Mouse (Mus musculus): ENCODE results near the gene Wnt2. TPM values are rescaled to one million over a fixed set of nuclear protein-coding genes. Genes with fewer than 3 reads are reported as not detected.

Wnt2 gene
- polyA plus RNA-seq, 1 experiment from 2014 or later, result 7.0 TPM

DNA sequence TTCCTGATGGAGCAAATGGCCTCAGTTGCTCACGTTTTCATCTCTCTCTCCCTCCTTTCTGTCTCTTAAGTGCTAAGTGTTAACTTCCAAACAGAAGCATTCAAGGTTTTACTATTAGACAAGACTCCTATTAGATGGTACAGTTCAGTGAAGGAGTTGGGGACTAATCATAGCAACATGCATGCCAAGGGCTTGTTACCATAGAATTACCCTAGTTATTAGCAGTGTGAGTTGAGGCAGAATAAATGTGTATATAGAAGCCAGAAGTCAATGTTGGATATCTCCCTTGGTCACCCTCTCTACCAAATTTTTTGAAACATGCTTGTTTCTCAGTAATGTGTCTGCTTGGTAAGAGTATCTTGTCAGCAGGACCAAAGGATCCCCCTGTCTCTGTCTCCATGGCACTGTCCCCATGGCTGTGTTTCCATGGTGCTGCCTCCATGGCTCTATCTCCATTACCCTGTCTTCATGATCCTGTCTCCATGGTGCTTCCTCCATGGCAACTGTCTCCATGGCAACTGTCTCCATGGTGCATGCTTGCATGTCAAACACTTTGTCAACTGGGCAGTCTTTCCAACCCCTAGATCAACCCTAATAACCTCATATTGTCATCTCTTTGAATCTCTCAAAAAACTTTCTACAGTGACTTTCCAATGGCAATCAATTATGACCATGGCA lies 61.8 kb downstream of the Wnt2 start:
- 70% methylated on average over 1 of the region's 1 CpGs for WGBS
- ATAC-seq (ENCODE audit: low read depth) (no peak), DNase-seq (ENCODE audit: low spot score) (no peak)
- no peak overlapping the region for H3K4me3 ChIP-seq (ENCODE audit: low read depth, low read length)
- H3K27ac ChIP-seq (replicated peaks; ENCODE audit: low read depth, low read length), result no peak overlapping the region
- no peaks in the 10 kb centered on the region for H3K4me1 ChIP-seq (ENCODE audit: control insufficient read depth, insufficient read depth, low read length)
- no peaks in the 10 kb centered on the region for H3K36me3 ChIP-seq (ENCODE audit: control insufficient read depth, insufficient read depth, low read length)
- no peaks in the 10 kb centered on the region for H3K9me3 ChIP-seq (ENCODE audit: control insufficient read depth, low read length)
- H3K9ac ChIP-seq (ENCODE audit: low read depth, low read length), result no peak overlapping the region
- no peaks in the 10 kb centered on the region for H3K27me3 ChIP-seq (replicated peaks; ENCODE audit: control insufficient read depth, insufficient read depth, low read length)
- no peak overlapping the region for H3K4me2 ChIP-seq (ENCODE audit: low read depth, low read length)

DNA sequence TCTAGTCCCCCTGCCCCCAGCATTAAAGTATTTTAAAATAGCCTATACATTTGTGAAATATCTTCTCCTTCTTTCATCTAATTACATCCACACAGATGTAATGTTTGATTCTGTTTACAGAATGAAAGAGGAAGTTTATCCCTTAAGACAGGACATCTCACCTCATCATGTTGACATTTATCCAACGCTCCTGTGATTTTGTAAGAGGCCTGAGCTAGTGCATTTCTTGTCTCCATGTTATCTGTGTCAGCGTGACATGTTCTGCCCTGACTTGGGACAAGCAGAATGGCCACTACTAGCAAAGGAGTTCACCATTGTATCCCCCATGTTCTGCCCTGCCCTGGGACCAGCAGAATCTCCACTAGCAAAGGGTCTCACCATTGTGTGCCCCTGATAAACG lies 66.9 kb downstream of the Wnt2 start:
- Histone ChIP-seq H3K9ac (ENCODE audit: low read depth, low read length) (no peak overlapping the region), H3K27ac (replicated peaks; ENCODE audit: low read depth, low read length) (no peak overlapping the region), H3K4me3 (ENCODE audit: low read depth, low read length) (no peak overlapping the region), H3K4me2 (ENCODE audit: low read depth, low read length) (no peak overlapping the region), H3K9me3 (ENCODE audit: control insufficient read depth, low read length) (no peaks in the 10 kb centered on the region), H3K4me1 (ENCODE audit: control insufficient read depth, insufficient read depth, low read length) (no peaks in the 10 kb centered on the region), H3K27me3 (replicated peaks; ENCODE audit: control insufficient read depth, insufficient read depth, low read length) (no peaks in the 10 kb centered on the region), H3K36me3 (ENCODE audit: control insufficient read depth, insufficient read depth, low read length) (no peaks in the 10 kb centered on the region)
- ATAC-seq (ENCODE audit: low read depth) (no peak), DNase-seq (ENCODE audit: low spot score) (no peak)
- 91% methylated on average over 3 of the region's 3 CpGs for WGBS

DNA sequence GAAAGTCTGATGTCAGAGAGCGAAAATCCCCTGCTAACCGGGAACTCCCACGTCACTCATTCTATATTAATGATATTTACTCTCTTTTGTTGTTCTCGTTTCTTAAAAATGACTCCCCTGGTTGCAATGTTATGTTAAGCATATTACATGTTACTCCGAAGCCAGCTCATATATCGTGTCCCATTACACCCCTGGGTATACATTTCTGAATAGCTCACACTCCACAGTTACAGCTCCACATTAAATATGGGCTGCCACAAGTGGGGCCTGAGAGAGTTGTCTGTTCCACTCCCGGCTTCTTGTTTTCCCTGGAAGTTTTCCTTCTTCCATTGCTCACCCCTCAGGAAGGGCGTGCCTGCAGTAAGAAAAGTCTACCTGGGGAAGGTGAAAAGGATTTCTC lies 78.6 kb downstream of the Wnt2 start:
- no peak for DNase-seq (ENCODE audit: low spot score)
- no peaks in the 10 kb centered on the region for H3K9me3 ChIP-seq (ENCODE audit: control insufficient read depth, low read length)
- H3K27ac ChIP-seq (replicated peaks; ENCODE audit: low read depth, low read length), result no peak overlapping the region
- H3K9ac ChIP-seq (ENCODE audit: low read depth, low read length), result no peak overlapping the region
- 80% methylated on average over 8 of the region's 8 CpGs for WGBS
- no peaks in the 10 kb centered on the region for H3K4me1 ChIP-seq (ENCODE audit: control insufficient read depth, insufficient read depth, low read length)
- H3K4me2 ChIP-seq (ENCODE audit: low read depth, low read length), result no peak overlapping the region
- no peak for ATAC-seq (ENCODE audit: low read depth)
- no peak overlapping the region for H3K4me3 ChIP-seq (ENCODE audit: low read depth, low read length)
- H3K27me3 ChIP-seq (replicated peaks; ENCODE audit: control insufficient read depth, insufficient read depth, low read length), result no peaks in the 10 kb centered on the region
- no peaks in the 10 kb centered on the region for H3K36me3 ChIP-seq (ENCODE audit: control insufficient read depth, insufficient read depth, low read length)

DNA sequence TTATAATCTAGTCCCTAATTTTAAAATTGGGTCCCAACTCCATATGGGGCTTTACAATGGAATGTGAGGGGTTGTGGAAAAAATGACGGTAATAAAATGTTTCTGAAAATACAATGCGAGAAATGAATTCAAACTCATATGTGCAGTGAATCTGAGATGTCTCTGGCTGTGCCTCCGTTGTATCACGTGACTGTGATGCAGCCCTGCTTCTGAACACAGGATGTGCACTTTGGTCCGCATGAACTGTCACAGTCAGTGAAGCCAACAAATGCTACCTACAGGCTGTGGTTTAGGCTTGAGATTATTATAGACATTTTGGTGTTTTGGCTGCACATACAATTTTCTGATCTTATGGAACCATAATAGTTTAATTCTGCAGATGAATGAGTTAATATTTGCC lies 81.3 kb downstream of the Wnt2 start:
- Histone ChIP-seq H3K9me3 (ENCODE audit: control insufficient read depth, low read length) (no peaks in the 10 kb centered on the region), H3K9ac (ENCODE audit: low read depth, low read length) (no peak overlapping the region), H3K27me3 (replicated peaks; ENCODE audit: control insufficient read depth, insufficient read depth, low read length) (no peaks in the 10 kb centered on the region), H3K4me1 (ENCODE audit: control insufficient read depth, insufficient read depth, low read length) (no peaks in the 10 kb centered on the region), H3K36me3 (ENCODE audit: control insufficient read depth, insufficient read depth, low read length) (no peaks in the 10 kb centered on the region), H3K4me3 (ENCODE audit: low read depth, low read length) (no peak overlapping the region), H3K4me2 (ENCODE audit: low read depth, low read length) (no peak overlapping the region), H3K27ac (replicated peaks; ENCODE audit: low read depth, low read length) (no peak overlapping the region)
- 80% methylated on average over 5 of the region's 5 CpGs for WGBS
- DNase-seq (ENCODE audit: low spot score) (no peak), ATAC-seq (ENCODE audit: low read depth) (no peak)

DNA sequence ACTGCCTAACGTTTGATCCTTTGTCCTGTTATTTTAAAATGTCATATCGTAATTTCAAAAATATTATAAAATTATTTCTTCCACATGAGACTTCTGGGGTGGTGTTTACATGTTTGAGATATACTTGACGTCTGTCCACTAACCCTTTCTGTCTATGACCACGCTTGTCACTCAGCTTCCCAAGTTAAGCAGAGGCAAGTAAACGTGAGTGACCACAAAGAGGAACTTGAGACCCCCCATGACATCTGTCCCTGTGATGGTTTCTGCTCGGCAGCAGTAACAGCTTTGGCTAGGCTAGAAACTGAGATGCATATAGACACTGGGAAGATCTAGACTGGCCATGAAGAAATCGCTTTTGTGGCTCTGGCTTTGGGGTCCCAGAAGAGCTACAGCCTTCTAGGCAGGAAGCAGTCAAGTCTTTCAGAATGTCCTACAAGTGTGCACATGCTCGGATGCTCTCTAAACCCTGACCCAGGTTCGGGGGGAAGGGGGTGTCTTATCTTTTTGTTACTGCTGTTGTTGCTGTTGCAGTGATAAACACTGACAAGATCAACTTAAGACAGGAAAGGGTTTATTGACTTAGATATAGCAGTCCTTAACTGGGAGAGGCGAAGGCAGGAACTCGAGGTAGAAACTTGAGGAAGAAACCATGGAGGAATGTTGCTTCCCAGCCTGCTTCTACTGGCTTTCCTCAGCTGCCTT lies 83.1 kb downstream of the Wnt2 start:
- ATAC-seq (ENCODE audit: low read depth) (no peak), DNase-seq (ENCODE audit: low spot score) (no peak)
- no peak overlapping the region for H3K4me2 ChIP-seq (ENCODE audit: low read depth, low read length)
- H3K36me3 ChIP-seq (ENCODE audit: control insufficient read depth, insufficient read depth, low read length), result no peaks in the 10 kb centered on the region
- WGBS, result 67% methylated on average over 11 of the region's 11 CpGs
- H3K4me3 ChIP-seq (ENCODE audit: low read depth, low read length), result no peak overlapping the region
- H3K27me3 ChIP-seq (replicated peaks; ENCODE audit: control insufficient read depth, insufficient read depth, low read length), result no peaks in the 10 kb centered on the region
- no peak overlapping the region for H3K27ac ChIP-seq (replicated peaks; ENCODE audit: low read depth, low read length)
- no peaks in the 10 kb centered on the region for H3K4me1 ChIP-seq (ENCODE audit: control insufficient read depth, insufficient read depth, low read length)
- H3K9me3 ChIP-seq (ENCODE audit: control insufficient read depth, low read length), result no peaks in the 10 kb centered on the region
- H3K9ac ChIP-seq (ENCODE audit: low read depth, low read length), result no peak overlapping the region

- H3K9me3 ChIP-seq (ENCODE audit: control insufficient read depth, low read length), result no peaks in the 10 kb centered on the region
- H3K27me3 ChIP-seq (replicated peaks; ENCODE audit: control insufficient read depth, insufficient read depth, low read length), result no peaks in the 10 kb centered on the region
- no peak overlapping the region for H3K4me3 ChIP-seq (ENCODE audit: low read depth, low read length)
- WGBS, result 63% methylated on average over 5 of the region's 5 CpGs
- no peak overlapping the region for H3K9ac ChIP-seq (ENCODE audit: low read depth, low read length)
- no peak overlapping the region for H3K4me2 ChIP-seq (ENCODE audit: low read depth, low read length)
- no peaks in the 10 kb centered on the region for H3K36me3 ChIP-seq (ENCODE audit: control insufficient read depth, insufficient read depth, low read length)
- DNase-seq (ENCODE audit: low spot score) (no peak), ATAC-seq (ENCODE audit: low read depth) (no peak)
- H3K4me1 ChIP-seq (ENCODE audit: control insufficient read depth, insufficient read depth, low read length), result no peaks in the 10 kb centered on the region
- H3K27ac ChIP-seq (replicated peaks; ENCODE audit: low read depth, low read length), result no peak overlapping the region
These were observed 83.9 kb downstream of the Wnt2 start for GRCm38 (mm10) chr6:17946456-17946855.

DNA sequence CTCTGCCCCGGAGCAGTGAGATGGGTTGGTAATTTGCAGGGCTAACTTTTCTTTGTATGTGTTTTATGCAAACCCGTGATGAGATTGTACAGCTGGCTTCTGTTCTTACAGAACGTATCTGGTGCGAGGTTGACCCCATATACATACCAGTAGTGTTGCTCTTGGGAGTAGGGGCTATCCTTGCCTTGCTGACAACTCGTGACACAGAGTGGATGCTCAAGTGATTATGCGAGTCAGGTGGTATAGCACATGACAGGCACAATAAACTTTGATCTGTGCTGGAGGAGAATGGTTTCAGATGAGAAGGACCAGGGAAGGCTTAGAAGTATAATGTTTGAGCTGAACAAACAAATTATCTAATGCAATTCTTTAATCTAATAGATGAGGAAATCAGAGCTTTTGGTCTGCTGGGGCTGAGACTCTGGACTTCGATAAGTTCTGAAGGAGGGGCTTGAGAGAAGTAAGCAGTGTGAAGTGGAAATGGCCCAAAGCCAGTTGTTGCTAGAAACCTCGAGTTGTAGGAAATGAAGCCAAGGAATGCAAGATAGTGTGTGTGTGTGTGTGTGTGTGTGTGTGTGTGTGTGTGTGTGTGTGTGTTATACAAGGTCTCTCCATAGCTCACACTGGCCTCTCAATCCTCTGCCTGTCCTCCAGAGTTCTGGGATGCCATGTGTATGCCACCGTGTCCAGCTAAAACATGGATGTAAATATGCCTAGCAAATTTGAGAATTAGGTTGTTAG lies 86.3 kb downstream of the Wnt2 start:
- DNase-seq (ENCODE audit: low spot score) (peak; percentile 58), ATAC-seq (ENCODE audit: low read depth) (peak; percentile 33; the same call in 1 of the 2 replicates)
- 64% methylated on average over 9 of the region's 9 CpGs for WGBS
- Histone ChIP-seq H3K9ac (ENCODE audit: low read depth, low read length) (no peak overlapping the region), H3K4me1 (ENCODE audit: control insufficient read depth, insufficient read depth, low read length) (no peaks in the 10 kb centered on the region), H3K36me3 (ENCODE audit: control insufficient read depth, insufficient read depth, low read length) (0 out of 2 replicates have a peak, but pooled peaks cover 4% of the 10 kb centered on the region), H3K4me2 (ENCODE audit: low read depth, low read length) (no peak overlapping the region), H3K27me3 (replicated peaks; ENCODE audit: control insufficient read depth, insufficient read depth, low read length) (no peaks in the 10 kb centered on the region), H3K9me3 (ENCODE audit: control insufficient read depth, low read length) (no peaks in the 10 kb centered on the region), H3K27ac (replicated peaks; ENCODE audit: low read depth, low read length) (no peak overlapping the region), H3K4me3 (ENCODE audit: low read depth, low read length) (no peak overlapping the region)

GRCm38 (mm10) chr6:17942344-17942743 lies 88.0 kb downstream of the Wnt2 start:
- Histone ChIP-seq H3K9me3 (ENCODE audit: control insufficient read depth, low read length) (no peaks in the 10 kb centered on the region), H3K9ac (ENCODE audit: low read depth, low read length) (no peak overlapping the region), H3K27me3 (replicated peaks; ENCODE audit: control insufficient read depth, insufficient read depth, low read length) (no peaks in the 10 kb centered on the region), H3K36me3 (ENCODE audit: control insufficient read depth, insufficient read depth, low read length) (0 out of 2 replicates have a peak, but pooled peaks cover 4% of the 10 kb centered on the region), H3K27ac (replicated peaks; ENCODE audit: low read depth, low read length) (no peak overlapping the region), H3K4me3 (ENCODE audit: low read depth, low read length) (no peak overlapping the region), H3K4me2 (ENCODE audit: low read depth, low read length) (no peak overlapping the region), H3K4me1 (ENCODE audit: control insufficient read depth, insufficient read depth, low read length) (no peaks in the 10 kb centered on the region)
- DNase-seq (ENCODE audit: low spot score), result no peak
- WGBS, result 57% methylated on average over 7 of the region's 7 CpGs
- no peak for ATAC-seq (ENCODE audit: low read depth)
